Mouse (Mus musculus): Measurements from ENCODE around the gene Trim31.

DNA sequence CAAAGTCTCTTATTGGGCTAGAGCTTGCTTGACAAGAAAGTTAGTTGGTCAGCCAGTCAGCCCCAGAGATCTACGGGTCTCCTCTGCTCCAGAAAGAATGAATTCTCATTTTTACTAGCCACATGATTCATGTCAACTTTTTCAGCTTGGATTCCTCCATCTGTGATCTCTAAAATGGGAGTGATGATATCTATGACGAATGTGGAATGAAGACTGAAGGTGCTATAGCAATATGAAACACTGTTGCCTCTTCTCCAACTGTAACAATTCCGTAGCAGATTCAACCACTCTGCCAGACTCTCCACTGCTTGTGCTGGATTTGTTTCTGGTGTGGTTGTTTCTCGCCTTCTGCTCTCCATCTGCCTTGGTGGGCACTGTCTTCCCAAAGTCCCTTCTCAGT lies 33.2 kb downstream of the Trim31 start:
- TF ChIP-seq POLR2A (IDR thresholded peaks at IDR 0.05; ENCODE audit: extremely low read depth, insufficient read depth, low read length) (no peak), CTCF (IDR thresholded peaks at IDR 0.05; ENCODE audit: low read depth, low read length) (no peak)
